Mouse (Mus musculus): ENCODE measurements around the gene Apol6. TPM values are rescaled to one million over a fixed set of nuclear protein-coding genes. Genes with fewer than 3 reads are reported as not detected.

The Apol6 gene
- polyA plus RNA-seq, 1 experiment from 2014 or later, result not detected

Other genes starting within 250 kb of the Apol6 start
- 34.0 and 34.6 TPM in 2 replicates for gene Zfp251, start 173.3 kb upstream of the Apol6 start, polyA plus RNA-seq (2014; fragmentation: Nextera tagmentation; extraction: Ambion mirVana)
- 12.8 and 14.8 TPM in 2 replicates for gene Zfp7, start 165.5 kb upstream of the Apol6 start, polyA plus RNA-seq (2014; fragmentation: Nextera tagmentation; extraction: Ambion mirVana)
- 0.36 and 0.94 TPM in 2 replicates for gene Gm49527, start 165.4 kb upstream of the Apol6 start, polyA plus RNA-seq (2014; fragmentation: Nextera tagmentation; extraction: Ambion mirVana)
- 26.9 and 28.7 TPM in 2 replicates for gene Zfp647, start 119.3 kb upstream of the Apol6 start, polyA plus RNA-seq (2014; fragmentation: Nextera tagmentation; extraction: Ambion mirVana)
- 67.7 and 69.9 TPM in 2 replicates for gene 1110038F14Rik, start 96.2 kb upstream of the Apol6 start, polyA plus RNA-seq (2014; fragmentation: Nextera tagmentation; extraction: Ambion mirVana)
- not detected in 2 replicates for gene Mb, start 5.9 kb downstream of the Apol6 start, polyA plus RNA-seq (2014; fragmentation: Nextera tagmentation; extraction: Ambion mirVana)

Measured in forebrain, embryonic 11.5 days (tissue).